Mouse (Mus musculus): Measurements from ENCODE around the gene Gm45808. TPM values are rescaled to one million over a fixed set of nuclear protein-coding genes. Genes with fewer than 3 reads are reported as not detected.
"Not testable (repeated sequence)": the region's sequence is repeated elsewhere in the genome, so short reads cannot be mapped to it uniquely, and the experiment has no call there.

Gene Gm45808
- not detected for polyA plus RNA-seq (2021)

- DNase-seq (ENCODE audit: low read depth, low spot score), result no peak
- no peak for TF ChIP-seq CTCF (IDR thresholded peaks at IDR 0.05)
- CTCF ChIA-PET, result interaction anchor here (1.4 kb wide), 1 partner anchor 10 kb away, joined by 5 read pairs; no protein-coding TSS in a partner anchor
- ATAC-seq, result no peak
- in situ Hi-C loops (cut with MboI; ENCODE audit: low pct_unique_long_range_greater_than_20kb), result no loop called here
- no peaks in the 10 kb centered on the region for H3K27me3 ChIP-seq
- POLR2A ChIA-PET, result no interaction called here
Observed at GRCm38 (mm10) chr7:45486761-45487415, at the start of gene Gm45808. Gene Gm45808 (minus strand): TSS chr7:45486811.

- in situ Hi-C loops (cut with MboI; ENCODE audit: low pct_unique_long_range_greater_than_20kb), result no loop called here
- no peak for TF ChIP-seq CTCF (IDR thresholded peaks at IDR 0.05)
- POLR2A ChIA-PET, result no interaction called here
- DNase-seq (ENCODE audit: low read depth, low spot score) (no peak), ATAC-seq (no peak)
- CTCF ChIA-PET, result interaction anchor here (0.9 kb wide), 1 partner anchor 17 kb away, joined by 3 read pairs; no protein-coding TSS in a partner anchor
- H3K27me3 ChIP-seq, result no peaks in the 10 kb centered on the region
Observed at GRCm38 (mm10) chr7:45535676-45536075, 49.1 kb upstream of the Gm45808 start.

- ChIA-PET CTCF (no interaction called here), POLR2A (no interaction called here)
- in situ Hi-C loops (cut with MboI; ENCODE audit: low pct_unique_long_range_greater_than_20kb), result no loop called here
- no peak for TF ChIP-seq CTCF (IDR thresholded peaks at IDR 0.05)
- DNase-seq (ENCODE audit: low read depth, low spot score) (no peak), ATAC-seq (no peak)
- H3K27me3 ChIP-seq, result no peaks in the 10 kb centered on the region
Observed at GRCm38 (mm10) chr7:45530643-45531042, 44.0 kb upstream of the Gm45808 start.

- in situ Hi-C loops (cut with MboI; ENCODE audit: low pct_unique_long_range_greater_than_20kb), result no loop called here
- DNase-seq (ENCODE audit: low read depth, low spot score), result no peak
- H3K27me3 ChIP-seq, result no peaks in the 10 kb centered on the region
- POLR2A ChIA-PET, result no interaction called here
- CTCF ChIA-PET, result no interaction called here
- ATAC-seq, result no peak
- TF ChIP-seq CTCF (IDR thresholded peaks at IDR 0.05), result no peak
Observed at GRCm38 (mm10) chr7:45529461-45529860, 42.9 kb upstream of the Gm45808 start.

GRCm38 (mm10) chr7:45527169-45527568, 40.6 kb upstream of the Gm45808 start:
- ChIA-PET CTCF (interaction anchor here (1.4 kb wide), 1 partner anchor 50 kb away, joined by 3 read pairs; no protein-coding TSS in a partner anchor), POLR2A (interaction anchor here (1.4 kb wide), 1 partner anchor 56 kb away, joined by 3 read pairs; no protein-coding TSS in a partner anchor)
- DNase-seq (ENCODE audit: low read depth, low spot score); ATAC-seq; H3K27me3 ChIP-seq; in situ Hi-C loops (cut with MboI; ENCODE audit: low pct_unique_long_range_greater_than_20kb): not testable (repeated sequence)

- no peak for TF ChIP-seq CTCF (IDR thresholded peaks at IDR 0.05)
- ATAC-seq (no peak), DNase-seq (ENCODE audit: low read depth, low spot score) (no peak)
- ChIA-PET CTCF (interaction anchor here (1.4 kb wide), 1 partner anchor 50 kb away, joined by 3 read pairs; no protein-coding TSS in a partner anchor), POLR2A (interaction anchor here (0.7 to 2.0 kb wide), 3 partner anchors 24 to 164 kb away, joined by 3 to 6 read pairs (median 6); no protein-coding TSS in a partner anchor)
- in situ Hi-C loops (cut with MboI; ENCODE audit: low pct_unique_long_range_greater_than_20kb), result no loop called here
- no peaks in the 10 kb centered on the region for H3K27me3 ChIP-seq
Observed at GRCm38 (mm10) chr7:45526474-45527120, 40.0 kb upstream of the Gm45808 start.

GRCm38 (mm10) chr7:45525809-45526473, 39.3 kb upstream of the Gm45808 start, which contains the start of the genes Ppp1r15a and Plekha4:
Gene Ppp1r15a (minus strand): TSS chr7:45526268.
Gene Plekha4 (plus strand): TSS chr7:45526330.
- ChIA-PET CTCF (interaction anchor here (1.4 kb wide), 1 partner anchor 49 kb away, joined by 3 read pairs; no protein-coding TSS in a partner anchor), POLR2A (interaction anchor here (0.6 to 2.0 kb wide), 7 partner anchors 17 to 164 kb away, joined by 3 to 6 read pairs (median 4); no protein-coding TSS in a partner anchor)
- no peaks in the 10 kb centered on the region for H3K27me3 ChIP-seq
- ATAC-seq (peak; percentile 36), DNase-seq (ENCODE audit: low read depth, low spot score) (peak; percentile 82)
- no peak for TF ChIP-seq CTCF (IDR thresholded peaks at IDR 0.05)
- in situ Hi-C loops (cut with MboI; ENCODE audit: low pct_unique_long_range_greater_than_20kb), result no loop called here

- ChIA-PET CTCF (interaction anchor here (1.5 kb wide), 1 partner anchor 48 kb away, joined by 4 read pairs; no protein-coding TSS in a partner anchor), POLR2A (interaction anchor here (0.6 to 2.0 kb wide), 6 partner anchors 13 to 68 kb away, joined by 3 to 6 read pairs (median 4); no protein-coding TSS in a partner anchor)
- no peaks in the 10 kb centered on the region for H3K27me3 ChIP-seq
- in situ Hi-C loops (cut with MboI; ENCODE audit: low pct_unique_long_range_greater_than_20kb), result no loop called here
- ATAC-seq, result peak; percentile 28
- DNase-seq (ENCODE audit: low read depth, low spot score), result no peak
- TF ChIP-seq CTCF (IDR thresholded peaks at IDR 0.05), result no peak
Observed at GRCm38 (mm10) chr7:45524841-45525621, 38.4 kb upstream of the Gm45808 start.

GRCm38 (mm10) chr7:45523678-45524170, 37.1 kb upstream of the Gm45808 start:
- in situ Hi-C loops (cut with MboI; ENCODE audit: low pct_unique_long_range_greater_than_20kb), result no loop called here
- H3K27me3 ChIP-seq, result no peaks in the 10 kb centered on the region

More at GRCm38 (mm10) chr7:45523678-45524170, 37.1 kb upstream of the Gm45808 start:
- ChIA-PET CTCF (interaction anchor here (1.0 to 2.6 kb wide), 4 partner anchors 13 to 159 kb away, joined by 4 to 8 read pairs (median 6); partner anchors contain the start of gene Nucb1), POLR2A (interaction anchor here (0.7 kb wide), 1 partner anchor 123 kb away, joined by 3 read pairs; no protein-coding TSS in a partner anchor)
- TF ChIP-seq CTCF (IDR thresholded peaks at IDR 0.05), result no peak
- ATAC-seq (no peak), DNase-seq (ENCODE audit: low read depth, low spot score) (no peak)
